ENCODE assay signal across 7 mouse cellular contexts in the genomic region with DNA sequence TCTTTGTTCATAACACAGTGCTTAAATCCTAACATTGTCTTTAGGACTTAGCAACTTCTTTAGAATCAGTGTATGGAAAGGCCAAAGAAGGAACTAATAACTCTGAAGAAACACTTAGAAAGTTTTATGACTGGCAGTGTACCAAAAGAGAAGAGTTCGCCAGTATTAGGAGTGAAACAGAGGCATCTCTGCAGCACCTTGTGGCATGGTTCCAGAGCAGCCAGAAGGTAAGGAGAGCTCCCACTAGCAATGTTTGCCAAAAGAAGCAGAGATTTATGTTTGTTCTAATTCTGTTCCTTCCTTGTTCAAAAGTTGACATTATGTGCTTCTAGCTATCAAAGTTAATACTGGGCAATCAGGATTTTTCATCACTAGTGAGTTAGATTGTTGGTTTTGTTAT. TPM values are rescaled to one million over a fixed set of nuclear protein-coding genes. Genes with fewer than 3 reads are reported as not detected.
"Had no signal": no experiment of that assay in that cellular context is flagged by ENCODE, and none has a peak within 500 bp of the region (broad histone marks: within the 10 kb centered on the region; RNA-seq: fewer than 3 reads in every experiment).

No protein-coding gene starts in this region.

- DNase-seq: kidney, adult 2 months; kidney, postnatal 25 days; lung, adult 2 months; lung, postnatal 14 days; thymus, adult 2 months; thymus, postnatal 25 days had no signal

RNA-seq across cellular contexts. Expression of a gene that starts 41.9 kb away (rescaled TPM):
- total RNA-seq: monocyte, adult 5-6 weeks had no signal
